Mouse (Mus musculus): Measurements from ENCODE around the gene Sirpa. TPM values are rescaled to one million over a fixed set of nuclear protein-coding genes. Genes with fewer than 3 reads are reported as not detected.

Gene Sirpa
- total and polyA plus RNA-seq, 3 experiments = 20.4 to 30.6 (median 27.1) TPM

DNA sequence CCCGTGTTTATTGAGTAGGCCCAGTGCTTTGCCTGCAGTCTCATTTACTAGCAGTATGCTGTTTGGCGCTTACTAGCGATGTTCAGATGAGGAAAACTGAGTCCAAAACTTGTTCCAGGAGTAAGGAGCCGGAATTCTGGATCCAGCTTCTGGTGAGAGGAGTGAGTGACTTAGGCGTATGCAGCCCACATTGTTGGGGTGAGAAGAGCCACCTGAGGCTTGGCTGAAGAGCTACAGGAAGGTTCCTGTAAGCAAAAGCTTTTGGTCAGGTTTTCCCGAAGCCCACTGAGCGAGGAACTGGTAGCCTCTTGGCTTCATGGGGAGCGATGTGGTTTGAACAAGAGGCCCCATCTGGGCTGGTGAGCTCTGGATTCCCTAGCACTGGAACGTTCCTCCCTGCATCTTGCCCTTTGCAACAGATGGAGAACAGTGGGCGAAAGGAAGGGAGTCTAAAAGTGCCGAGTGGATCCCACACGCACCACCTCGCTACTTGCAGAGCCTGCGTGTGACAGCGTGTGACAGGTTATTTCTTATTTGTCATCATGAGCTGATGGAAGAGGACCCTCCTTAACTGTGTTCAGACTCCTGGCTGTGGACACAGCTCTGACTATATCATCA lies 4.0 kb downstream of the Sirpa start:
- dilution Hi-C loops (cut with MboI; ENCODE audit: extremely low pct_ligation_motif_present, extremely low pct_unique_long_range_greater_than_20kb, low sequenced_read_pairs) = no loop called here
- no peak overlapping the region for H3K4me2 ChIP-seq (ENCODE audit: insufficient read depth, low read depth, poor library complexity, severe bottlenecking)
- TF ChIP-seq NELFE (IDR thresholded peaks at IDR 0.05; ENCODE audit: low read depth, low read length) = no peak
- no peak for TF ChIP-seq BHLHE40 (IDR thresholded peaks at IDR 0.05; ENCODE audit: low read depth, low read length)
- no peak for TF ChIP-seq POLR2A (IDR thresholded peaks at IDR 0.05; ENCODE audit: low read depth, low read length)
- TF ChIP-seq MYC (IDR thresholded peaks at IDR 0.05; ENCODE audit: low read depth, low read length) = no peak
- TF ChIP-seq USF2 (conservative IDR thresholded peaks at IDR 0.05; ENCODE audit: low read depth, low read length) = no peak
- no peak for TF ChIP-seq SIN3A (IDR thresholded peaks at IDR 0.05; ENCODE audit: low read length)
- no peak overlapping the region for H3K9ac ChIP-seq (ENCODE audit: insufficient read depth, low read depth)
- H3K27ac ChIP-seq (ENCODE audit: insufficient read depth, low read depth) = no peak overlapping the region; the same call in 1 of the 2 replicates
- H3K4me3 ChIP-seq (replicated peaks in 1 of 3; ENCODE audit: low read depth in 2 of 3, low read length in 2 of 3, poor library complexity in 1 of 3) = no peak overlapping the region
- H3K36me3 ChIP-seq (replicated peaks in 1 of 2; ENCODE audit: control insufficient read depth in 1 of 2, insufficient read depth in 1 of 2, low read length in 1 of 2) = peaks cover 0 to 41% of the 10 kb centered on the region in 2 experiments
- H3K79me2 ChIP-seq (replicated peaks; ENCODE audit: control insufficient read depth, extremely low read depth, insufficient read depth, poor library complexity, severe bottlenecking) = peaks cover 7% of the 10 kb centered on the region
- in situ Hi-C loops (cut with MboI; ENCODE audit: low pct_ligation_motif_present, low pct_unique_long_range_greater_than_20kb, low sequenced_read_pairs) = no loop called here
- no peak for DNase-seq (ENCODE audit: extremely low read depth)
- H3K9me3 ChIP-seq (replicated peaks; ENCODE audit: low read length) = no peaks in the 10 kb centered on the region
- no peaks in the 10 kb centered on the region for H3K27me3 ChIP-seq (replicated peaks)
- H3K4me1 ChIP-seq (ENCODE audit: control insufficient read depth in 1 of 2, insufficient read depth in 2 of 2) = peaks cover 14 to 73% of the 10 kb centered on the region in 2 experiments; a peak in 3 of 4 replicates

DNA sequence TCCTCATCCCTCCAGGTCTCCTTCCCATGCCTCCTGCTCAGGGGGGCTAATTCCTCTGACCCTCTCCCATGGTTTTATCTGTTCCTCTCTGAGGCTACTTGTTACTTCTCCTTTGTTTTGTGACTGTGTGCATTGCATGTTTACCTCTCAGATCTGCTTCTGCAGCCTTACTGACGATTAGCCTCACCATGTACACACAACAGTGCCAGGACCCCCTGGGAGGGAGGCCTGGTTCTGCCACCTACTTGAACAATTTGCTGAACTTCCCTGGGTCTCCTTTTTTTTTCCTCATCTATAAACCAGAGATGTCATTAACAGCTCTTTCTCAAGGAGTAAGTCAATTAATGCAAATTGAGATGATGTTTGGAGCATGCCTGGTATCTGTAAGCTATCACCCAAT lies 4.9 kb downstream of the Sirpa start:
- H3K79me2 ChIP-seq (replicated peaks; ENCODE audit: control insufficient read depth, extremely low read depth, insufficient read depth, poor library complexity, severe bottlenecking) = peaks cover 7% of the 10 kb centered on the region
- no peak overlapping the region for H3K9ac ChIP-seq (ENCODE audit: insufficient read depth, low read depth)
- peaks cover 12 to 73% of the 10 kb centered on the region in 2 experiments for H3K4me1 ChIP-seq (ENCODE audit: control insufficient read depth in 1 of 2, insufficient read depth in 2 of 2)
- DNase-seq (ENCODE audit: extremely low read depth) = no peak
- no peak overlapping the region for H3K4me3 ChIP-seq (replicated peaks in 1 of 3; ENCODE audit: low read depth in 2 of 3, low read length in 2 of 3, poor library complexity in 1 of 3)
- H3K9me3 ChIP-seq (replicated peaks; ENCODE audit: low read length) = no peaks in the 10 kb centered on the region
- H3K27me3 ChIP-seq (replicated peaks) = no peaks in the 10 kb centered on the region
- no peak overlapping the region for H3K27ac ChIP-seq (ENCODE audit: insufficient read depth, low read depth)
- no peak overlapping the region for H3K4me2 ChIP-seq (ENCODE audit: insufficient read depth, low read depth, poor library complexity, severe bottlenecking)
- H3K36me3 ChIP-seq (replicated peaks in 1 of 2; ENCODE audit: control insufficient read depth in 1 of 2, insufficient read depth in 1 of 2, low read length in 1 of 2) = peaks cover 0 to 46% of the 10 kb centered on the region in 2 experiments
- in situ Hi-C loops (cut with MboI; ENCODE audit: low pct_ligation_motif_present, low pct_unique_long_range_greater_than_20kb, low sequenced_read_pairs) = no loop called here
- TF ChIP-seq USF1 (IDR thresholded peaks at IDR 0.05; ENCODE audit: low read depth, low read length) (no peak), SIN3A (IDR thresholded peaks at IDR 0.05; ENCODE audit: low read length) (no peak), ZMIZ1 (IDR thresholded peaks at IDR 0.05; ENCODE audit: low read depth, low read length) (no peak), MEF2A (IDR thresholded peaks at IDR 0.05; ENCODE audit: borderline replicate concordance, low read depth, low read length) (no peak), GABPA (IDR thresholded peaks at IDR 0.05; ENCODE audit: insufficient replicate concordance, low read depth, low read length) (no peak), MAZ (IDR thresholded peaks at IDR 0.05; ENCODE audit: low read depth, low read length) (no peak), POLR2A (IDR thresholded peaks at IDR 0.05; ENCODE audit: low read depth, low read length) (no peak), PAX5 (IDR thresholded peaks at IDR 0.05; ENCODE audit: low read length) (no peak), CHD1 (IDR thresholded peaks at IDR 0.05; ENCODE audit: low read depth, low read length) (no peak), USF2 (conservative IDR thresholded peaks at IDR 0.05; ENCODE audit: low read depth, low read length) (no peak), UBTF (IDR thresholded peaks at IDR 0.05; ENCODE audit: low read depth, low read length) (no peak), HCFC1 (IDR thresholded peaks at IDR 0.05; ENCODE audit: low read depth, low read length) (no peak), JUND (conservative IDR thresholded peaks at IDR 0.05; ENCODE audit: low read depth, low read length) (no peak), TCF12 (IDR thresholded peaks at IDR 0.05; ENCODE audit: low read depth, low read length) (no peak), CTCF (conservative IDR thresholded peaks at IDR 0.05 in 1 of 2, IDR thresholded peaks at IDR 0.05 in 1 of 2; ENCODE audit: low read depth in 2 of 2, low read length in 2 of 2) (no peak), RCOR1 (conservative IDR thresholded peaks at IDR 0.05; ENCODE audit: low read depth, low read length) (no peak), ZC3H11A (IDR thresholded peaks at IDR 0.05; ENCODE audit: low read depth, low read length) (no peak)
- dilution Hi-C loops (cut with MboI; ENCODE audit: extremely low pct_ligation_motif_present, extremely low pct_unique_long_range_greater_than_20kb, low sequenced_read_pairs) = no loop called here
